Mouse (Mus musculus) heart, postnatal 0 days (tissue): ENCODE measurements around the gene Zkscan4. TPM values are rescaled to one million over a fixed set of nuclear protein-coding genes. Genes with fewer than 3 reads are reported as not detected.
"Not testable (repeated sequence)": the region's sequence is repeated elsewhere in the genome, so short reads cannot be mapped to it uniquely, and the experiment has no call there.

Source experiments
- ATAC-seq: fragments of 200-750 bp; cut with Nextera tagmentation; 2 replicates; pipeline ENCODE4 v1.8.0; 2017; ENCODE audit warnings: low read depth, moderate number of reproducible peaks, moderate library complexity; ENCODE audit not compliant: insufficient read depth
- DNase-seq: peaks from one replicate; pipeline ENCODE4 v3.0.0-alpha.2; 2016; ENCODE audit warnings: low spot score
- H3K27ac ChIP-seq: fragments of 300-500 bp; sonication (generic); 2 replicates; pipeline ENCODE4 v1.5.1; 2014; ENCODE audit warnings: low read depth, mild to moderate bottlenecking
- H3K27me3 ChIP-seq: fragments of 300-500 bp; sonication (generic); 2 replicates; pipeline ENCODE4 v1.6.1; 2014; ENCODE audit warnings: low read length, mixed read lengths; ENCODE audit not compliant: control insufficient read depth, insufficient read depth
- H3K36me3 ChIP-seq: fragments of 300-500 bp; sonication (generic); replicated peaks from 2 replicates; pipeline ENCODE4 v1.6.1; 2014; ENCODE audit warnings: low read length, mixed read lengths; ENCODE audit not compliant: control insufficient read depth, insufficient read depth
- H3K4me1 ChIP-seq: fragments of 300-500 bp; sonication (generic); 2 replicates; pipeline ENCODE4 v1.6.1; 2014; ENCODE audit warnings: antibody characterized with exemption; ENCODE audit not compliant: control insufficient read depth, insufficient read depth
- H3K4me2 ChIP-seq: fragments of 300-500 bp; sonication (generic); 2 replicates; pipeline ENCODE4 v1.6.1; 2014; ENCODE audit warnings: low read depth, mild to moderate bottlenecking, low read length, moderate library complexity
- H3K4me3 ChIP-seq: fragments of 300-500 bp; sonication (generic); 2 replicates; pipeline ENCODE4 v1.5.1; 2014; ENCODE audit warnings: low read depth, low read length
- H3K9ac ChIP-seq: fragments of 300-500 bp; sonication (generic); replicated peaks from 2 replicates; pipeline ENCODE4 v1.6.1; 2014; ENCODE audit warnings: low read depth, low read length, mixed read lengths
- H3K9me3 ChIP-seq: fragments of 300-500 bp; sonication (generic); replicated peaks from 2 replicates; pipeline ENCODE4 v1.6.1; 2016; ENCODE audit warnings: low read length; ENCODE audit not compliant: control insufficient read depth
- CTCF ChIP-seq: IDR thresholded peaks from 2 replicates; pipeline ENCODE4 v1.5.1; 2016; ENCODE audit warnings: antibody characterized with exemption, control low read depth, low read depth
- EP300 ChIP-seq: IDR thresholded peaks from 2 replicates; pipeline ENCODE4 v1.6.1; 2016; ENCODE audit warnings: antibody characterized with exemption, low read depth
- WGBS: fragments of 180-500 bp; shearing (Covaris S2); extraction: QIAGEN DNeasy Blood & Tissue Kit; methylation state at CpG from one replicate; pipeline ENCODE4 v1.1.7; 2014; 5-methylcytosine and 5-hydroxymethylcytosine counted together
- polyA plus RNA-seq: library from polyadenylated mRNA; unstranded; fragments of >200 nt; fragmentation: Nextera tagmentation; extraction: Ambion mirVana; gene quantifications from 2 replicates; pipeline ENCODE4 v1.2.1, GENCODE M21; 2015
- total RNA-seq: library from RNA; depleted of rRNA; stranded (reverse); fragments of >200 nt; gene quantifications from 2 replicates; pipeline ENCODE4 v1.2.3, GENCODE M21; 2014; ENCODE audit warnings: low replicate concordance

Gene Zkscan4
- total and polyA plus RNA-seq, 2 experiments from 2014 or later = 1.7 to 2.0 TPM

DNA sequence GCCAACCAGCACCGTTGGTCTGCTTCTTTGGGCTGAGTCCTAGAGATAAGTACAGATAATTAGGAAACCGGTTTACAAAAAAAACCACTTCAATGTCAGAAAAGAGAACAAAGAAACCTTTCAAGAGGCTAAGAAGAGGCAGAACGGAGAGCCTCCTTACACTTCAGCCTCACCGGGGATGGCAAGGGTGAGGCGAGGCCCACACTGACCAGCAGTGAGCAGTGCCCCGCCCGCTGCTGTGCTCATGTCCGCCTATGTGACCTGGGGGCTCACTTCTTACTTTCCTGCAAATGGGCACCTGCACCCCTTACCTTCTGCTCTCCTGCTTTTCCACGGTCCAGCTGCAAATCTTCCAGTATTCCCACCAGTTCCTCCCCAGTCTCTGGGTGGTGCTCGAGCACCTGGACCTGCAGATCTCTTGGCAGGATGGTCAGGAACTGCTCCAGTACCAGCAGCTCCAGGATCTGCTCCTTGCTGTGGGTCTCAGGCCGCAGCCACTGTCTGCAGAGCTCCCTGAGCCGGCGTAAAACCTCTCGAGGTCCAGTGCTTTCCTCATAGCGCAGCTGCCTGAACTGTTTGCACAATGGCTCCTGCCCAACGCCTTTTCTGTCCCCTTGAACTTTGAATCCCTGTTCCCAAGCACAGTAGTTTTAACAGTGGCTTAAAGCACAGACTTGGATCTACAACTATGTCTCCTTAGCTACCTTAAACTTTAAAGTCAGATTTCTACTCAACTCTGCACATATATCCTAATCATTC is 30.7 kb upstream of the Zkscan4 start:
- Histone ChIP-seq H3K27ac (no peak overlapping the region), H3K27me3 (no peaks in the 10 kb centered on the region), H3K4me2 (no peak overlapping the region), H3K4me3 (no peak overlapping the region), H3K9me3 (no peaks in the 10 kb centered on the region), H3K9ac (no peak overlapping the region), H3K36me3 (peaks cover 64% of the 10 kb centered on the region), H3K4me1 (peaks cover 9% of the 10 kb centered on the region)
- 72% methylated on average over 16 of the region's 16 CpGs for WGBS
- ATAC-seq (no peak), DNase-seq (no peak)
- TF ChIP-seq EP300 (no peak), CTCF (no peak)

DNA sequence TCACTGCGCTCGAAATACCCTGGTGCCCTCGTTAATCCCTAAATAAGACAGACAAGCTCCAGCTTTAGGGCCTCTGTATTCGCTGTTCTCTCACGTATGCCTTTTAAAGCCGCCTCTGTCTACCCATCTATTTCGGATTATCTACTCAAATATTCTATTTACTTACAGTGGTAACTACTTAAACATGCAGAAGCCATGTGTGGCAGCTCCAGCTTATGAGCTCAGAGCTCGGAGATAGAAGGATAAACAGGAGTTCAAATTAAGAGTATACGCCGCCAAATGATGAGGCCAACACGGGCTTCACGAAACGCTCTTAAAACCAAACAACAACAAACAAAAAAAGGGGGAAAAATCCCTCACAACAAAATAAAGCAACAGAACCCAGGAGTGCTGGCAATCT is 25.7 kb upstream of the Zkscan4 start:
- 1% methylated on average over 13 of the region's 13 CpGs for WGBS
- no peak for ATAC-seq
- peak overlapping the region; percentile 86 for H3K4me3 ChIP-seq
- H3K9me3 ChIP-seq = no peaks in the 10 kb centered on the region
- no peaks in the 10 kb centered on the region for H3K27me3 ChIP-seq
- TF ChIP-seq EP300 (no peak), CTCF (no peak)
- H3K4me1 ChIP-seq = peaks cover 9% of the 10 kb centered on the region
- DNase-seq = no peak
- H3K27ac ChIP-seq = peak overlapping the region; percentile 82
- H3K36me3 ChIP-seq = peaks cover 15% of the 10 kb centered on the region
- peak overlapping the region; percentile 79 for H3K4me2 ChIP-seq
- peak overlapping the region; percentile 76 for H3K9ac ChIP-seq

DNA sequence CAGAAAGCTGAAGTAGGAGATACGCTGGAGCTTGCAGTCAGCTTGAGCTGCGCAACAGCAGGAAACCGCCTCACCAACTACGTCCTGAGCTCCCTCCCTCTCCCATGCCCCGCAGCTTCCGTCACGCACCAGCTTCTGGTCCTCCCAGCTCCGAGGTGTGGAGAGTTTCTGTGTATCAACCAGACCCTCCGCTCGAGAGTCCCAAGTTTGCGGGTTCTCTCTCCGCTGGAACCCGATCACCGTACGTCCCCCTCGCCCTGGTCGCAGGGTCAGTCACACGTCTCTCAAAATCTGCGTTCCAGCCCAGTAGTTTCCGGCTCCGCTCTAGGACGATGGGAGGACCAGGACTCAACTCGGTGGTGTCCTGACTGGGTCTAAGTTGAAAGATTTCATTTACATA is 25.3 kb upstream of the Zkscan4 start, which contains the start of gene Zscan26:
TSS of gene Zscan26 (minus strand) at position 282 of the 400 bp plus-strand sequence.
- H3K9me3 ChIP-seq = no peaks in the 10 kb centered on the region
- H3K27ac ChIP-seq = peak within 1 kb of the TSS; percentile 82
- H3K4me3 ChIP-seq = peak within 1 kb of the TSS; percentile 86
- peaks cover 11% of the 10 kb centered on the region for H3K36me3 ChIP-seq
- under 1% methylated on average over 23 of the region's 23 CpGs for WGBS
- DNase-seq (peak; percentile 71), ATAC-seq (peak; percentile 90)
- peak within 1 kb of the TSS; percentile 76 for H3K9ac ChIP-seq
- H3K4me1 ChIP-seq = peaks cover 9% of the 10 kb centered on the region
- TF ChIP-seq CTCF (no peak), EP300 (no peak)
- peak within 1 kb of the TSS; percentile 79 for H3K4me2 ChIP-seq
- H3K27me3 ChIP-seq = no peaks in the 10 kb centered on the region

GRCm38 (mm10) chr13:21454133-21454532 is 24.6 kb upstream of the Zkscan4 start:
- TF ChIP-seq CTCF (no peak), EP300 (no peak)
- no peak overlapping the region for H3K27ac ChIP-seq
- ATAC-seq (no peak), DNase-seq (no peak)
- no peaks in the 10 kb centered on the region for H3K27me3 ChIP-seq
- H3K4me3 ChIP-seq = no peak overlapping the region; the same call in 1 of the 2 replicates
- no peaks in the 10 kb centered on the region for H3K9me3 ChIP-seq
- H3K36me3 ChIP-seq = peaks cover 7% of the 10 kb centered on the region
- peaks cover 9% of the 10 kb centered on the region for H3K4me1 ChIP-seq
- no peak overlapping the region for H3K9ac ChIP-seq
- WGBS = 42% methylated on average over 3 of the region's 3 CpGs
- H3K4me2 ChIP-seq = peak overlapping the region; percentile 79; the same call in 1 of the 2 replicates

- Histone ChIP-seq H3K27me3 (no peaks in the 10 kb centered on the region), H3K27ac (no peak overlapping the region), H3K9me3 (no peaks in the 10 kb centered on the region), H3K36me3 (peaks cover 3% of the 10 kb centered on the region; the same call in 1 of the 2 replicates), H3K4me2 (no peak overlapping the region), H3K9ac (no peak overlapping the region), H3K4me1 (peaks cover 9% of the 10 kb centered on the region), H3K4me3 (no peak overlapping the region)
- no peak for TF ChIP-seq CTCF
- no peak for TF ChIP-seq EP300
- ATAC-seq = no peak
- WGBS = 5% methylated on average over 4 of the region's 4 CpGs
- no peak for DNase-seq
Measured at GRCm38 (mm10) chr13:21456347-21456746, 22.4 kb upstream of the Zkscan4 start.

- 45% methylated on average over 9 of the region's 9 CpGs for WGBS
Measured at GRCm38 (mm10) chr13:21462516-21462915, 16.2 kb upstream of the Zkscan4 start.

More at GRCm38 (mm10) chr13:21462516-21462915, 16.2 kb upstream of the Zkscan4 start:
- H3K27me3 ChIP-seq, H3K4me3 ChIP-seq, H3K4me1 ChIP-seq, DNase-seq, H3K9ac ChIP-seq, H3K27ac ChIP-seq, H3K9me3 ChIP-seq, H3K4me2 ChIP-seq, ATAC-seq, H3K36me3 ChIP-seq: not testable (repeated sequence)
